Mouse (Mus musculus): ENCODE results near the gene Gdap2.

Gdap2 gene

DNA sequence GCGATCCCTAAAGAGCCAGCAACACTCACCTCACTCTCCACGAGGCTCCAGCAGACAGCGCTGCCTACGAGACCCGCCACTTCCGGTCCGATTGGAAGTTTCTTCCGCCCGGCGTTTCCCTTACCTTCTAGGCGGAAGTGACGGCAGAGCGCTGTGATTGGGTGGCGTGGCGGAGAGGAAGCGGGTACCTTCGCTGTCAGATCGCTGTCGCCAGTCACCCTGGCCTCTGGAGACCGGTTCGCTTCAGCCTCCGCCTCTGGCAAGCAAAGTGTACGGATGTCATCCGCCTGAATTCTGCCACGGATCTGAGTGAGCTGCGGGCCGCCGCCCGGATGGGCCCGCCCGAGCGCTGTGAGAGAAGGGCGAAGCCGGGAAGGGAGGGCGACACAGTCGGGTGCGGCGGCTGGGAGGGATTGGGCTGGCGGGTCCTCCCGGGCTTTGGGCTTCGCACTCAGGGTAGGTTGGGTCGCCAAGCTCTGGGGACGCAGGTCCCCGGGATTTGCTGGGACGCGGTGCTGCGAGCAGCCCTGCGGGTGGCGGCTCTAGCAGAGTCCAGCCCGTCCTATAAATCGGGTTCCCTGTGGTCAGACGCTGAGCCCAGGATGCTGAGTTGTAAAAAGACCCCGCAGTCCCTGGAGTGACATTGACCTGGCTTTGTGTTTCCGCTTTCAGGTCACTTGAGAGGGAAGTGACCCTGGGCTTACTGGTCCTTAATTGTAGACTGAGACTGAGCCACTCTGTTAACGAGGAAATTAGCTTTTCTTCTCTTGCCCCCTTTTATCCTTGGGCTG lies at the start of gene Gdap2, which contains the start of gene Wdr3:
Gdap2 (plus strand) TSS at position 67 of the 791 bp plus-strand sequence.
Wdr3 (minus strand) TSS at position 93 of the 791 bp plus-strand sequence.
- DNase-seq (ENCODE audit: low spot score) = peak; percentile 95

DNA sequence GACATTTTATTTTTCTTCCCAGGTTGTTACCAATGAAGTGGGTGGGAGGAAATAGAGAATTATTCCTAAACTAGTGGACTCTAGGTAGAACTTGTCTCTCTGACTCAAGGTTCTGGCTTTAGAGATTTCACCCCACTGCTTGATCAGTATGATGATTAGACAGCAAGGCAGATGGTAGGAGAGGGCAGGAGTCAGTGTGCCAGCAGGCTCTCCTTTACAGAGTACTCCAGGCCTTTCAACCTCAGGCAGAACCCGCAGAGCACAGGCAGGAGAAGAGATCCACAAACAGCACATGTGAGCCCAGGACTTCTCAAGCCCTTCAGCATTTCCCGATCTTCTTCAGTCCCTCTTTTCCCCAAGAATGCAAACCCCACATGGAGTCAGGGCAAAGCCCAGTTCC lies 43.5 kb upstream of the Gdap2 start:
- no peak for DNase-seq (ENCODE audit: low spot score)

DNA sequence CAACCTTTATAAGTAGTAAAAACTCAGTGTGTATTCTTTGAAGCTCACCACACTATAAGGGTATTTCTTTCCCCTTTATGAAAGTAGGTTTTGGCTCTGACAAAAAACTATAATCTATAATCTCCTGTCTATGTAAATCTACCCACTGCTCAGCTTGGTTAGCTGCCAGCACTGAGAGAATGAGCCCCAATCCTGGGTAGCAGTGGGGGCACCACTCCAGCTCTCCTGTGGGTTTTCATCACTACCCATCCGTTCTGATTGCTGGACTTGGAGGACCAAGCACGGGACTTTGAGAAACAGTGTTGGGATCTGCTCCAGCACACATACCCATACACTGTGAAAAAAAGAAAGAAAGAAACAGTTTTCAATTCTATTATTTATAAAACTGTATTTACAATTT lies 40.2 kb upstream of the Gdap2 start:
- DNase-seq (ENCODE audit: low spot score) = no peak

DNA sequence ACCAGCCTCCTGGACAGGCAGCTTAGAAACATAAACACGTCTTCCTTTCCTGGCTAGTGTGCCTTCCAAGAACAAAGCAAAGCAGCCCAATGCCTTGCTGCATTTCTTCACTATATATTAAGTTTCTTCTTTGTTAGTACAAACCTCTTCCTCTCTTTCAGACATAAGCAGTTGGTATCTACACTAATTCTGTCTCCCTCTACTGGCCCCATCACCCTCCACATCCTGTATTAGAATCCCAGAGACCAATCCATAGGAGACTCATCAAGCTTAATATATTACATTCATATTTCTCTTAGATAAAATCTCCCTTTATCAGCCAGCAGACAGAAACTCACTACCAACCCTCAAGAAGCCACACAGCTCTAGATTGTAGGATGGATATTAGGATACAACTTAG lies 39.7 kb upstream of the Gdap2 start:
- DNase-seq (ENCODE audit: low spot score) = no peak

DNA sequence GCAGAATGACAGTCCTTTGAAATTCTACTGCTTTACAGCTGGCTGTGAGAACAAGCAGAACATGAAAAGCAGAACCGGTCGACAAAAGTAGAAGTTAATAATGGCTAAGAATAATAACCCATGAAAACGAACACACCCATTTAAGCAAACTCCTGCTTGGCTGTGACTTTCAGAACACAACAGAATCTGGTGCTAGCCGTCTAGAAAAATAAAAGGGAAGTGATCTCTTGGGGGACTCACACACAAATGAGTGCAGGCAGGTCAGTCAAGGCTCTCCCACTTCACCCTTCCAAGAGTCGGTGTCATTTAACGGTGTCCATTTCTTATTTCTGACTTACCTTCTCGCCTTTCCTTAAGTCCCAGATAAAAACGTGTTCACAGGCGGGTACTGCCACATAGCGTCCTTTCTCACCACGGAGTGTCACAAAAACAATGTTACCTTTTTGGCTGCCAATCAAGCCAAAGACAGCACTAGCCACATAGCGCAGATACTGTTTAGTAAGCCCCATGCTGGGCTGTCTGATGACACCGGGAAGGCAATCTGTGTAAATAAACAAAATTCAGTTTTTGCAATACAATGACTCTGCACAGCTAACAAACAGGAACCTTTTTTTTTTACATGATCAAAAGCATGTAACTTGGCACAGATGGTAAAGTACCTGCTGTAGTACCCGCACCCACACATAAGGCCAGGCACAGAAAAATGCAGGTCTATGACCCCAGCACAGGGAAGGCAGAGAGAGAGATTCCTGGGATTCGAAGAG lies 1.3 kb upstream of the Gdap2 start:
- DNase-seq (ENCODE audit: low spot score) = no peak

DNA sequence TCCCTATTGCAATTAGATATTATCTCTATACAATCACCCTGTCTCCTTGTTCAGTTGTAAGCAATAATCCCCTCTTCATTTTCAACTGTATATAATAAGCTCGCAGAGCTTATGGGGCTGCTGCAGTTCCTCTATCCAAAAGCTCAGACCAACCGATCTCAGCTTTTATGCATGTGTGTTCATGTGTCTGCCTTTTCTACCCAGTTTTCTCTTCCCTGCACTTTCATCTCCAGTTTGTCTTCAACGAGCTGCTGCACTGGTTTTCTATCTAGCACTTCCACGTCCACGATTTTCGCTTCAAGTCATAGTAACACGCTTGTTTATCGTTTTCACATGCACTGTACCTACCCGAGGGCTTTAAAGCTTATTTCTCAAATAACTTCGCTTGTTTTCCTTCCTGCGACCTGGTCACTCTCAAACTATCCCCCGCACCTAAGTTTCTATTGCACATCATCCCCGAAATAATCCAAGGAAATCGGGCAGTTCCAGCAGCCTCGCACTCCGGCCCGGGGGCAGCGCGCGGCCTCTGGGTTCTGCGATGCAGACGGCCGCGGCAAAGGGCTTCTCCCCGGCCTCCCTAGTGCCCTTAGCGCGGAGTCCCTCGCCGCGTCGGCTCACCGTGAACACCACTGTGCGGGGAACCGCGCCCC lies 391 bp upstream of the Gdap2 start:
- DNase-seq (ENCODE audit: low spot score) = no peak

DNA sequence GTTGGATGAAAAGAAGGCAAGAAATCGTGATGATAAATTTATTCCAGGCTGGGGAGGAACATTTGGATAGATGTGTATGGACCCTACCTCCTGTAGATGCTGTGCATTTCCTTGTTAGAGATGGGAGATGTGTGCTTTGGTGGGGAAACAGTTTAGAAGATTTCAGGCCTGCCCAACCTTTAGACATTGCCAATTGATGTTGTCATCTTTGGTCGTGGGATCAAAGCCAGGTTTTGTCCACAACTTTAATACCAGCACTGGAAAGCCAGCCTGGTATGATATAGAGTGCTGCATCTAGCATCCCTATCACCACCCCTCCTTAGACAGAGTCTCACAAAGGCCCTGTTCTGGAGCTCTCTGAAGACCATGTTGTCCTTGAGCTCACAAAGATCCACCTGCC lies 1.4 kb downstream of the Gdap2 start:
- DNase-seq (ENCODE audit: low spot score) = peak; percentile 40

DNA sequence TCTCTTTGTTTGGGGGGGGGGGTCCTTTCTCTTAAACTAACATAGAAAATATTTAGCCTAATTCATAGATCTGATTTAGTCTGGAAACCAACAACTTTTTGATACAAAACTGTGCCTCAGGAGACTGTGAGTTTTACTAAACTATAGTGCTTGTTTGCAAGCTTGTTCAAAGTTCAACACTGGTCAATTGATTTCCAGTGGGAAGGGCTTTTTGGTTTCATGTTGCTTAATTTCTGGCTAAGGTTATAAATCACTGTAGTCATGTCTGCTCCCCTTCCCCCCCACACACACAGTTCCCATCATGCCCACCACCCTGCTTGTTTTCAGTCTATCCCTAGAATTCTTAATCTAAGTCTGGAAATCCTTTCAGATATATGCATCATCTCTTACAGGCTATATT lies 2.8 kb downstream of the Gdap2 start:
- DNase-seq (ENCODE audit: low spot score) = peak; percentile 5

DNA sequence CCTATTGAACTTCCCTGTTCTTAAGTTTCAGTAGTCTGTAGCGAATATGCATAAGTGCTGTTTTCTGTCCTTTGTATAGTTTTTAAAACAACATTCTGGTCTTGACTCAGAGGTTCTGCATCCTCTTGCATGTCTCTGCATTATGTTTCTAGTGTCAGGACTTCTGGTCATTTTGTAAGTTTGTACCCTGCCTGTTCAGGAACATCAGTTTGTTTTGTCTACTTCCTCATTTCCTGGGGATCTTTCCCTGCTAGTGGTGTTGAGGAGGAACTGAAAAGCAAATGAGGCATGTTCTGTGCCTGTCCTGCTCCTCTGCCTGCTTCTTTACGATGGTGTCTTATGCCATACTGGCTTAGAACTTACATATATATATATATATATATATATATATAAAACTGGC lies 13.8 kb downstream of the Gdap2 start:
- DNase-seq (ENCODE audit: low spot score) = no peak

DNA sequence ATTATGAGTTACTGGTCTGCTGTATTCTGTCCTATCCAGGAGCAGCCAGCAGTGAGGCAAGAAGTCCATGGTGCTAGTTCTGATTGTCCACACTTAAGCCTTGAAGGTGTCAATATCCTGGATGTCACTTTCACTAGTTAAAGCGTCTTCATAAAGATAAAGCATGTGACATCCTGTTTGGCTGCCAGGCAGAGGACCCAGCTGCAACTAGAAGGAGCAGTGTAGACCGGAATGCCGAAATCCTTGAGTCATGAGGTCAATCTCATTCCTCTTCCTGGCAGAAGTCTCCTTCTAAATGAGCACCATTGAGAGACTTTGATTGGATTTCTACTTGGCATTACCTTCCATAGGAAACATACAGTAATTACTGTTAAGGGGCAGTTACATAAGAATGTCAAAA lies 18.3 kb downstream of the Gdap2 start:
- DNase-seq (ENCODE audit: low spot score) = no peak

DNA sequence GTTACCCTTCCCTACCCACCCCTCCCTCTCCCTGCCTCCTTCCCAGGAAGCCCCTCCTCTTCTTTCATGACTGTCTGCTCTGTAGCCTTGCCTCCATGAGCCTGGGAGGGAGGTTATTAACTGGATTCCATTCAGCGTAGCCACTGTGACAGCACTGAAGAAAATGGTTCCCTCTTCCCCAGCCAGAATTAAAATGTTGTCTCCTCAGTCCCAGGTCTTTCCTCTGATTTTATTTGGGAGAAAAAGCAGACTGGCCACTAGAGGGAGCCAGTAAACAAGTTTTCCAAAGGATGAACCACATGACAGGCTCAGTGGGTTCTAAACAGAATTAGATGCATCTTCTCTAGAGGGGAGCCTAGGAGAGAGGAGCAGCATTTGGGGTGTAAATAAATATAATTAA lies 27.3 kb downstream of the Gdap2 start:
- peak; percentile 83 for DNase-seq (ENCODE audit: low spot score)

DNA sequence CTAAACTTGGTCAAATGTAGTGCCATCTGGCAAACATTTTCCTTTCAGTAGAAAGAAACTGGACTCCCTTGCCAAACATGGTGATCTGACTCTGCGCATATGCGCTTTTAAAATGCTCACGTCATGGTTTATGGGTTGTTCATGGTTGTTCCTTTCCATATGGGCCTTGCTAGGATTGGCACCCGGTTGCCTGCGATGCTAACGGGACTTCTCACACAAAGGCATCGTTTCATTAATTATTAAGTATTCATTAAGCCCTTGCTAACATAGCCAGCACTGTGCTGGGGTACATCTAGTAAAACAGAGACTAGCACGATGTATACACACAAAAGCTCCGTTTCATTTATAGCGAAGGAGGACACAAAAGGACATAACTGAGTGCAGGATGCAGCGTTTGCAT lies 27.7 kb downstream of the Gdap2 start:
- DNase-seq (ENCODE audit: low spot score) = no peak

DNA sequence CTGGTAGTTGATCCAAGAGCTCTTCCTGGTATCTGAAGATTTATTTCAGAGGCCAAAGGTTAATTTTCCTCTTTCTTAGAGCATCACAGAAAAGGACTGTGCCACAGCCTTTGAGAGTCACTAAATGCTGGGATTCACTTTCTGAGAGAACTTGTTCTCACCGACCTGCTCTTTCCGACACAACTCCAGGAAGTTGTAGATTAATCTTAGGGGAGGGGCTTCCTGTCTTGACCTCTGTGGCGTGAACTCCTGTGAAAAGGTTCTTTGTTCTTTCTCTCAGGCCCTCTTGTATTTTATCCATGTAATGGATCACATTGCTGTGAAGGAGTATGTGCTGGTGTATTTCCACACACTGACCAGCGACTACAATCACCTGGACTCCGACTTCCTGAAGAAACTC lies 32.0 kb downstream of the Gdap2 start:
- DNase-seq (ENCODE audit: low spot score) = no peak

DNA sequence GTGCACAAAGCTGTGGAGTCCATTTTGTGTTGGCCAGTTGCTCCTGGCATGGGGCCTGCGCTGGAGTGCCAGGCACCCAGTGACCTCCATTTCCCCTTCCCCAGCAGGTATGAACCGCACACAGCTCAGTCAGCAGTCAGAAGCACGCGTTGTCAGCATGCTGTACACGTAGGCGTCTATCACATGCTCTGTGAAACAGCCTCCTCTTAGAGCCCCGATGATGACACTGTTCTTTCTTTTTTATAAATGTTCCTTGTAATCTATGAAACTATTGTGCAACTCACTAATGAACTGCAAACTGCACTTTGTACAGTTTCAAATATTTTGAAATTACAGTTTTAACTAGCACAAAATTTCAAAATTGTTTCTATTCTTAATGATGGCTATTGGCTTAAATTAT lies 39.4 kb downstream of the Gdap2 start:
- DNase-seq (ENCODE audit: low spot score) = no peak

DNA sequence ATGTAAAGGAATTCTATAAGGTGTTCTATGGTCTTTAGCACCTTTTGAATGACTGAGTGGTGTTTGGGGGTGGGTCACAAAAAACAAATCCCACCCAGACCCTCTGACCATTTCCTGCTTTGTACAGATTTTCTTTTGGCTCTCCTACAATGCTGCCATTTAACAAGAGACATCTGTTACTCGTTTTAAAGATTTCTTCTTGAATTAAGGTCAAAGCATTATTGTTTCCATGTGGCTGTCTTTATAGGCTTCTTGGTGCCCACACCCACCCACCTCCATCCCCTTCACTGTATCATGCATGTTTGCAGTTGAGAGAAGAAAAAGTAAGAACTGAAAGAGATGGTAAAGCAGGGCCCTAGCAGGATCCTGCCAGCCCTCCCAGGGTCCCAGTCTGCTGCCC lies 44.8 kb downstream of the Gdap2 start:
- no peak for DNase-seq (ENCODE audit: low spot score)

DNA sequence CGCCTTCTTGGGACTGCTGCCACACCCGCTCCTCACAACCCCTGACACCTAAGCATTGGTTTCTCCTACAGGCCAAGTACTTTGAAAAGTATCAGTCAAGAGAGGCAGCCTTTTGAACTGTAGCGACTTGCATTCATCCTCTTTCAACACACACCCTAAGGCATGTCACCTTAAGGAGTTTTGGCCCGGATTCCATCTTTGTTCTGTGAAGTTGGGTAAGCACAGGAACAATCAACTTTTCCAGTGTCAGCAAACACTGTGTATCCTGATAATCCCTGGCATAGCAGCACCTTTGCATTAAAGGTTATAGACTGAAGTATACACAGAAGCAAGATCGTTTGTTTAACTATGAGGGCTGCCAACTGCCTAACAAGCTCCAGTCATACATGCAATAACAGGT lies 53.3 kb downstream of the Gdap2 start:
- no peak for DNase-seq (ENCODE audit: low spot score)

DNA sequence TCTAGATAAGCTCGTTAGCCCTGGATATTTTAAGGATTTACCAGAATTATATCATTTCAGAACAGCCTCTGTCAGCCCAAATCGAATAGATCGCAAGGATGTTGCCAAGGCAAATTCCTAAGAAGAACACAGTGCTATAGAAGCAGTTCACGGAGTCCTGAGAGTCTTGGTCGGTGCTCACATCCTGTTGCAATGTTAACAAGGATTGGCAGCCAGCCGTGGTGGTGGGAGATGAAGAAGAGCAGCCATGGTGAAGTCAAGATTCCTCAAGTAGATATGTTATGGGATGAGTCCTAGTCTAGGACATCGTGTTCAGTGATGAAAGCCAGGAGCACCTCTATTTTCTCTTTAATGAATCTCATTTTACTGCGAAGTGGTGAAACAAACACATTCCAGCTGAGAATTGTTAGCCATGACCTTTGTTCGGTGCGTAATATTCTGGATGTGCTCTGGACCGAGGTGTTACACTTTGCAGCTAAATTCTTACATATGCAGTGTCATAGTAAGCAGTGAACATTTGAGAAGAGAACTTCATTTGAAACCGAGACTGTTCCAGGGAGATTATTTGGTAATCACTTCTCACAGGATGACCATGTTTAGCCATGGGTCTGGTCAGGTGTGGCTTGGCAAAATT lies 63.3 kb downstream of the Gdap2 start:
- no peak for DNase-seq (ENCODE audit: low spot score)

DNA sequence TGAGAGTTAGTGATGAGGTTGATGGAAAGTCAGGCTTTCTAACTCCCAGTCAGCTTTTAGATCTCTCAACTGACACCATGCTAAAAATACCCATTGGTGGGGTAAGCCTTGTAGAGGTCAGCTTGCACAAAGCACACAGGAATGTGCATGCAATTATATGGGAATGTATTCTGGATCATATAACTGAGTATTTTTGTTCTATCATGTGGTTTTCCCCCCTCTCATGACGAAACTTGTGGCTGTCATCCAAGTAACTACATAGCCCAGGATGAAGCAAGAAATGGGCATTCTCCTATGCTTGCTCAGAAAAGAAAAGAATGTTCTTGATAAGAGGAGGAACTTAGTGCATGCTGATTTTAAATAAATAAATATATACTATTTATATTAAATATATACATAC lies 65.3 kb downstream of the Gdap2 start:
- DNase-seq (ENCODE audit: low spot score) = peak; percentile 68

DNA sequence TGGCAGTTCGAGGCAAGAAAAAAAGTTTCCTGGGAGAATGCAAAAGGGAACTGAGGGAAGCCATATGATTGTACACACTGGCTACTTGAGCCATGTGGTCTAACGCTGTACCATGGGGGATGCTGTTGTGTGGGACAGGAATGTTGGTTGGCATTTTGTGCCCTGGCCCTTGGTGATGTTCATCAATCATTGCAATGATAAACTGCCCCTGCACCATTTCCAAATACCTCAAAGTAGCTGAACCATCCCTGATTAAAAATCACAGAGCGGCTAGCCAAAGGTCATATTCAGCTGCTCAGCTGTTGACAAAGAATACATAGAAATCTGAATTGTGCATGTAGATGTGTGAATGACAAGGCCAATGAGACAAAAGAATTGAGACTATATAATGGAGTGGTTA lies 66.8 kb downstream of the Gdap2 start:
- DNase-seq (ENCODE audit: low spot score) = no peak

DNA sequence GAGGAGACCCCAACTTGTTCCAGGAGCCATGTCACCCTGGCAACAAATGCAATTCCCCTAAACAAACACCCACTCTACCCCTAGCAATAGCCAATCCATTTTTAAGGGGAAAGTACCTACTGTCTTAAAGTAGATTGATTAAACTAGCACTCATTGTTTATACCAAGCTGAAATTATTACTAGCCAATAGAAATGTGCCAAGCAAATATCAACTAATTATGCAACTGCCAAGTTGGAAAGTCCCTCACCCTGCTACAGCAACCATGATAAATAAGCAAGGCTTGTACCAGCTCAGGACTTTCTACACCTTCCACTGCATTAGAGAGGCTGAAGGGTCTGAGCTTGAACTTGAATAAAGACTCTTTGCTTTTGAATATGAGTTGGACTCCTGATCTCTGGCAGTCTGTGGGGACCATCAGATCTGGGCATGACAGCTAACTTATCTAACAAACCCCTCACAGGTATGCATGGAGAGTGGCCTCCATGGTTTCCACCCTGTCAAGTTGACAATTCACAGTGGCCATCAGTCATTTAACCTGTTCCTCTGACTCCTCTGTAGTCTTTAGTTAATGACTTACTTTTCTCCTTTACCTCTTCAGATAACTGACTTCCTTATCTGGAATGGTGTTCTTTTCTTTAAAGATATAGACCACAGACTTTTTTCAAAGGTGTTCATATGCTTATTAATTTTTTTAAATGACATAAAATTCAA lies 74.7 kb downstream of the Gdap2 start:
- no peak for DNase-seq (ENCODE audit: low spot score)

DNA sequence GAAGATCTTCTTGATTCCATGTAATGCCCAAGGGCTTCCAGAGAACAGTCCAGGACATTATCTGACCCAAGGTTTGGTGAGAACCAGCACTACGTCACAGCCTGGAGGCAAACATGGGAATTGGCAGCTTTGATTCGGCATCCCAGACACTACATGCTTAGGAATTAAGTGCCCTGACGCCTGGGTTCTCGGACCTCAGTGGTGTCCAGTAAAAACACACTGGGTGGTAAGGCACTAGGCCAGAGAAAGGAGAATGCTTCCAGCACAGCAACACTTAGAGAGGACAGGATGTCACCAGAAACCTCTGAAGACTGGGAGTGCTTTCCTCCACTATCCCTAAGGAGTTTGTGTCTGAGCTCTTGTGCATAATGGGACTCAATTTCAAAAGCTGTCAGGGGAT lies 80.0 kb downstream of the Gdap2 start:
- DNase-seq (ENCODE audit: low spot score) = no peak

DNA sequence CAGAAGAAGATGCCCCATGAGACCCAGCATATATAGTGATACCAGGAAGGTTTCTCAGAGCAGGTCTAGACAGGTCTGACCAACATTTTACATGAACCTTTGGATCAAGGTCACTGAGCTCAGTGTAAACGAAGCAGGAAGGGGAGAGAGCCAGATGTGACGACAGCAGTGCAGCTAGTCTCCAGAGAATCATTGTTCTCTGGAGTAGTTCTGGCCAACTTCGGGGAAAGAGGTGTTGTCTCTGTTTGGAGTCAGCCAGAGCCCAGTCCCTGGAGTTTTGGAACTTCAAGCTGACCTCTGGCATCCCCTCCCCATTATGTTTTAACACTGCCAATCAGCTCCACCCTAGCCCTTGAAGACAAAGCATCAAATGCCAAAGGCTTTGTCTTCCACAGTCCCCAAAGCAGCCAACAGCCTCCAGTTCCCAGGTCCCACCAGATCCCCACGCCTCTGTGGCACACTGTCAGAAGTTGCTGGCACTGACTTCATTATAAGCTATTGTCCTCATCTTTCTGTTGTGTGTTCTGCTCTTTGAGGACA lies 84.2 kb downstream of the Gdap2 start:
- DNase-seq (ENCODE audit: low spot score) = no peak
